Mouse (Mus musculus) naive thymus-derived CD4-positive, alpha-beta T cell, adult 5 months (primary cell): ENCODE data around the gene Zfx. TPM values are rescaled to one million over a fixed set of nuclear protein-coding genes. Genes with fewer than 3 reads are reported as not detected.

Source experiments
- polyA plus RNA-seq: library from polyadenylated mRNA; unstranded; fragments of 100-300 nt; shearing (Covaris generic); gene quantifications from one replicate; pipeline ENCODE4 v1.2.1, GENCODE M21; 2017

Gene Zfx
- 50.0 TPM for polyA plus RNA-seq

GRCm38 (mm10) chrX:94123059-94123839 lies at the start of gene Zfx:
Gene Zfx (minus strand): TSS chrX:94123702.

Other genes starting within 250 kb of the Zfx start
- gene AU015836, start 155.0 kb downstream of the Zfx start, polyA plus RNA-seq, result not detected
- gene Eif2s3x, start 89.2 kb upstream of the Zfx start, polyA plus RNA-seq, result 50.0 TPM
- gene Klhl15, start 110.9 kb upstream of the Zfx start, polyA plus RNA-seq, result 22.0 TPM
- gene Fam90a1b, start 243.1 kb upstream of the Zfx start, polyA plus RNA-seq, result not detected
- gene Apoo, start 243.4 kb upstream of the Zfx start, polyA plus RNA-seq, result 11.6 TPM